Mouse (Mus musculus): ENCODE measurements around the gene Usp31. TPM values are rescaled to one million over a fixed set of nuclear protein-coding genes. Genes with fewer than 3 reads are reported as not detected.

Gene Usp31
- polyA plus RNA-seq, 1 experiment: 2.1 TPM

DNA sequence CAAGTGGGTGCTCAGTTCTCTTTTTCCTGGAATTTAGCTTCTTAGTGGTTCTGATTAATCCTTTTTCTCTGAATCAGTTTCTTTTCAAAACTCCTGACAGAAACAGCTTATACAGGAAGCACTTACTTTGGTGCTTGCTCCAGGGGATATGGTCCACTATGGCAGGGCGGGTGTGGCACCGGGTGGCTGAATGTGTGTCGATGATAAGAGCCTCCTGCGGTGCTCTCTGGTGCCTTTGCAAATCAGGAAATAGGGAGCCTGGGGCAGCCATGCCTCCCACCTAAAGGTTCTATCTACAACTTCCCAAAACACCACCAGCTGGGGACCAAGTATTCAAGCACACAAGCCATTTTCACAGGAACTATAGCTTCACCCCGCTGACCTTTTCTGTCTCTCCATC, 112.0 kb downstream of the Usp31 start:
- 53% methylated on average over 5 of the region's 5 CpGs for WGBS
- no peak overlapping the region for H3K27ac ChIP-seq (ENCODE audit: insufficient read depth, low read length)
- H3K4me3 ChIP-seq (ENCODE audit: extremely low read depth, insufficient read depth, insufficient read length): no peak overlapping the region
- no peaks in the 10 kb centered on the region for H3K4me1 ChIP-seq (ENCODE audit: control insufficient read depth, insufficient read depth, insufficient read length)
- TF ChIP-seq POLR2A (IDR thresholded peaks at IDR 0.05; ENCODE audit: low read depth, low read length): no peak
- TF ChIP-seq CTCF (IDR thresholded peaks at IDR 0.05; ENCODE audit: extremely low read depth, insufficient read depth, insufficient read length, insufficient replicate concordance): no peak
- no peaks in the 10 kb centered on the region for H3K36me3 ChIP-seq (ENCODE audit: control insufficient read depth, insufficient read depth, low read length)
- no peak for DNase-seq (ENCODE audit: low read depth in 1 of 2, low spot score in 2 of 2)
- no peaks in the 10 kb centered on the region for H3K27me3 ChIP-seq (ENCODE audit: control insufficient read depth, insufficient read depth, low read length)

GRCm38 (mm10) chr7:121594623-121595022, 112.4 kb downstream of the Usp31 start:
- H3K27me3 ChIP-seq (ENCODE audit: control insufficient read depth, insufficient read depth, low read length): no peaks in the 10 kb centered on the region
- DNase-seq (ENCODE audit: low read depth in 1 of 2, low spot score in 2 of 2): no peak
- H3K36me3 ChIP-seq (ENCODE audit: control insufficient read depth, insufficient read depth, low read length): no peaks in the 10 kb centered on the region
- no peak for TF ChIP-seq POLR2A (IDR thresholded peaks at IDR 0.05; ENCODE audit: low read depth, low read length)
- TF ChIP-seq CTCF (IDR thresholded peaks at IDR 0.05; ENCODE audit: extremely low read depth, insufficient read depth, insufficient read length, insufficient replicate concordance): no peak
- no peak overlapping the region for H3K4me3 ChIP-seq (ENCODE audit: extremely low read depth, insufficient read depth, insufficient read length)
- H3K4me1 ChIP-seq (ENCODE audit: control insufficient read depth, insufficient read depth, insufficient read length): no peaks in the 10 kb centered on the region
- H3K27ac ChIP-seq (ENCODE audit: insufficient read depth, low read length): no peak overlapping the region
- WGBS: 77% methylated on average over 1 of the region's 1 CpGs

Other genes with a start within 250 kb of the Usp31 start
- 0.04 and 0.07 TPM in 2 replicates for gene Scnn1g, start 27.2 kb upstream of the Usp31 start, polyA plus RNA-seq (2012; rRNA removed)
- gene Scnn1b, start 157.8 kb upstream of the Usp31 start, polyA plus RNA-seq (2012; rRNA removed): not detected in 2 replicates

Measured in spleen, adult 2 months (tissue).